Mouse (Mus musculus) small intestine, adult 2 months (tissue): Measurements from ENCODE around the gene Ric8b.

ENCODE experiments used
- CTCF ChIP-seq: fragments of 200-500 bp; IDR thresholded peaks from 2 replicates; pipeline ENCODE4 v1.5.1; 2012; ENCODE audit warnings: low read depth, mild to moderate bottlenecking, control low read depth, inconsistent platforms, low read length, moderate library complexity, mixed read lengths; ENCODE audit not compliant: insufficient replicate concordance, insufficient read length; ENCODE audit errors: extremely low read depth
- POLR2A ChIP-seq: fragments of 200-500 bp; IDR thresholded peaks from 2 replicates; pipeline ENCODE4 v1.6.1; 2012; ENCODE audit warnings: low read depth, mild to moderate bottlenecking, control low read depth, inconsistent platforms, low read length, moderate library complexity

DNA sequence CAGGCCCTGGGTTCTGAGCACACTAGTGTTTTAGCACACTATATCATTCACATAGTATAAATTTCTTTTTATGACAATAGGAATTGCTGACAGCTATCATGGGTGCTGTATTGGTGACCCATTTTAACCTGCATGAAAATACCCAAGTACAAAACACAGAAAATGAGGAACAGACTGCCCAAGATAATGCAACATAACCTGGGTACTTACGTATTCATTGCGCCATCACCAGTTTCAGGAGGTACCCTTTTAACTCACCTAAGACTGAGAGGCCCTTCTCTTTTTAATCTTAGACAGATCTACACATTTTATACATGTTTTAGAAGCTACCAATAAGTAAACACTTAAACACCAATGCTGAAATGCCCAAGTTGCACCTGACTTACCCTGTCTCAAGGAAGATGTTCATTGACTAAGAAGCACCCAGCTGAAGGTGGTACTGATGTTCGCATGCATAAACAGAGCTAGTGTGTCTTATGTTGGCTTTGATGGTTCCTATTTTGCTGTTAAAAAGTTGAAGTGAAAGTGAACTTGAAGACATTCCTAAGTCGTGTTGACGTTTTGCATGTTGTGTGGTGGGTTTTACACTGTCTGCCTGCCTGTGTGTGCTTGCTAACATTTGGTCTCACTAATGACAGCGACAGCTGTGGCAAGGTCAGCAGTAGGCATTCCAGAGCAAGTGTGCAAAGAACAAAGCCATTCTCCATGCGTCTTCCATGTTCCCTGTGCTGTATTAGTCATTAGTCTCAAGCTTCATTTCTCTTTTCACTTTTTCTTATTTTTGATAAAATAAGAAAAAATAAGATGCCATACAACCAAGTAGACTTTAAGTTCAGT lies 86.0 kb downstream of the Ric8b start:
- TF ChIP-seq POLR2A: no peak
- TF ChIP-seq CTCF: no peak
